Comparison of ENCODE assay signal across 10 mouse cellular contexts in the genomic region with DNA sequence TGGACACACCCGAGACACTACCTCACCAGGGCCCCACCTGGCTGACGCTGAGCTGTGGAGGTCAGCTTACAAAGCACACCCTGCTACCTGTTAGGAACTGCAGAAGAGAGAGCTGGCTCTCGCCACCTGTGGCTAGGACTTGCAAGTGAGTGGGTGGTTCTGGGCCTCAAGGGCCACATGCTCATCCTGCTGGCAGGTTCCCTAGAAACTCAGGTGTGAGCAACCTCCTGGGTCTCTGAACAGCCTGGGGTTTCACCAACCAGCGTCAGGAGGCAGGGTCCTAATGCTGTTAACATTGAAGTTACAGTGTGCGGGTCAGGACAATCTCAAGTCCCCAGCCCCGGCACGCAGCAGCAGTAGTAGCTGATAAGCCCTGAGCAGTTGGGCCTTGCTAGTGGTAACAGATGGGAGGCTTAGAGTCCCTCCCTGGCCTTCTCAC. TPM values are rescaled to one million over a fixed set of nuclear protein-coding genes. Genes with fewer than 3 reads are reported as not detected.
A peak's percentile ranks its signal among the peaks of the same experiment; 100 is the strongest.
DNase-seq lines count a peak whose midpoint lies in the region; ATAC-seq lines count a peak whose summit lies in the region.
"Had no signal": no experiment of that assay in that cellular context is flagged by ENCODE, and none has a peak within 500 bp of the region (broad histone marks: within the 10 kb centered on the region; RNA-seq: fewer than 3 reads in every experiment).

No protein-coding gene starts in this region.

- peak overlapping the region; percentile 46 for H3K4me2 ChIP-seq in heart, embryonic 11.5 days
- no peak overlapping the region for H3K4me2 ChIP-seq in midbrain, embryonic 16.5 days (ENCODE audit: low read length)
- H3K4me2 ChIP-seq in midbrain, embryonic 11.5 days = no peak overlapping the region
- H3K4me2 ChIP-seq in liver, embryonic 12.5 days = peak overlapping the region; percentile 83

- peak overlapping the region; percentile 53; the same call in 1 of the 2 replicates for H3K9ac ChIP-seq in heart, embryonic 11.5 days (ENCODE audit: low read depth, low read length)
- H3K9ac ChIP-seq in midbrain, embryonic 16.5 days (ENCODE audit: low read depth, low read length) = no peak overlapping the region
- no peak overlapping the region for H3K9ac ChIP-seq in midbrain, embryonic 11.5 days (ENCODE audit: low read length)
- peak overlapping the region; percentile 80 for H3K9ac ChIP-seq in liver, embryonic 12.5 days

- peak; percentile 89 for ATAC-seq in heart, embryonic 11.5 days (replicated peaks; ENCODE audit: insufficient number of reproducible peaks, low FRiP score, low TSS enrichment)
- no peak for ATAC-seq in midbrain, embryonic 16.5 days
- no peak for ATAC-seq in midbrain, embryonic 11.5 days (ENCODE audit: low FRiP score)
- ATAC-seq in liver, embryonic 12.5 days = peak; percentile 92

- no peaks in the 10 kb centered on the region for H3K27me3 ChIP-seq in heart, embryonic 11.5 days (ENCODE audit: control insufficient read depth, insufficient read depth, low read length)
- H3K27me3 ChIP-seq in midbrain, embryonic 16.5 days (ENCODE audit: control insufficient read depth, insufficient read depth, low read depth, low read length) = no peaks in the 10 kb centered on the region
- no peaks in the 10 kb centered on the region for H3K27me3 ChIP-seq in midbrain, embryonic 11.5 days (ENCODE audit: control insufficient read depth, insufficient read depth, low read length)
- no peaks in the 10 kb centered on the region for H3K27me3 ChIP-seq in liver, embryonic 12.5 days (replicated peaks)

- no peaks in the 10 kb centered on the region; the same call in 1 of the 2 replicates for H3K36me3 ChIP-seq in heart, embryonic 11.5 days (ENCODE audit: control insufficient read depth, insufficient read depth, low read length)
- no peaks in the 10 kb centered on the region for H3K36me3 ChIP-seq in midbrain, embryonic 16.5 days (ENCODE audit: control insufficient read depth, insufficient read depth, low read length)
- H3K36me3 ChIP-seq in midbrain, embryonic 11.5 days (ENCODE audit: control insufficient read depth, insufficient read depth, low read length) = no peaks in the 10 kb centered on the region
- peaks cover 11% of the 10 kb centered on the region for H3K36me3 ChIP-seq in liver, embryonic 12.5 days

- intact Hi-C loops in heart, postnatal 14 days (cut with DNase I) = no loop called here

- DNase-seq in heart, postnatal 14 days = no peak
- no peak for DNase-seq in midbrain, embryonic 11.5 days (ENCODE audit: low spot score, missing footprints)
- peak; percentile 53 for DNase-seq in yolk sac, embryonic 10.5 days (ENCODE audit: low spot score)
- no peak for DNase-seq in ovary, adult 18-20 months (ENCODE audit: low spot score)
- no peak for DNase-seq in gastrocnemius, postnatal 4 days (ENCODE audit: low spot score in 2 of 2)
- DNase-seq: heart, adult 2 months had no signal

- no peaks in the 10 kb centered on the region for H3K9me3 ChIP-seq in heart, embryonic 11.5 days (replicated peaks; ENCODE audit: control insufficient read depth, low read length)
- H3K9me3 ChIP-seq in midbrain, embryonic 16.5 days (replicated peaks; ENCODE audit: control insufficient read depth, low read length, poor library complexity, severe bottlenecking) = no peaks in the 10 kb centered on the region
- H3K9me3 ChIP-seq in midbrain, embryonic 11.5 days (ENCODE audit: control insufficient read depth, low read length) = no peaks in the 10 kb centered on the region
- H3K9me3 ChIP-seq in liver, embryonic 12.5 days (replicated peaks) = no peaks in the 10 kb centered on the region

- peaks cover 56% of the 10 kb centered on the region for H3K4me1 ChIP-seq in heart, embryonic 11.5 days (ENCODE audit: control insufficient read depth, insufficient read depth, low read length)
- H3K4me1 ChIP-seq in midbrain, embryonic 16.5 days (ENCODE audit: control insufficient read depth, insufficient read depth, low read length) = no peaks in the 10 kb centered on the region; the same call in 1 of the 2 replicates
- H3K4me1 ChIP-seq in midbrain, embryonic 11.5 days (ENCODE audit: control insufficient read depth, insufficient read depth, low read length) = no peaks in the 10 kb centered on the region
- peaks cover 89% of the 10 kb centered on the region for H3K4me1 ChIP-seq in liver, embryonic 12.5 days

- H3K27ac ChIP-seq in heart, embryonic 11.5 days (ENCODE audit: low read depth, low read length) = peak overlapping the region; percentile 89
- peak overlapping the region; percentile 28; the same call in 1 of the 2 replicates for H3K27ac ChIP-seq in midbrain, embryonic 16.5 days (ENCODE audit: low read length)
- H3K27ac ChIP-seq in midbrain, embryonic 11.5 days (ENCODE audit: low read depth, low read length) = no peak overlapping the region
- peak overlapping the region; percentile 100 for H3K27ac ChIP-seq in liver, embryonic 12.5 days
- H3K27ac ChIP-seq: heart, adult 2 months; left cerebral cortex, adult 2 months had no signal

- 27% methylated on average over 7 of the region's 7 CpGs for WGBS in heart, embryonic 11.5 days (ENCODE audit: insufficient replicate concordance)
- 80% methylated on average over 7 of the region's 7 CpGs for WGBS in midbrain, embryonic 16.5 days
- WGBS in midbrain, embryonic 11.5 days = 72% methylated on average over 7 of the region's 7 CpGs
- 12% methylated on average over 7 of the region's 7 CpGs for WGBS in liver, embryonic 12.5 days (ENCODE audit: insufficient replicate concordance)

- H3K4me3 ChIP-seq in heart, embryonic 11.5 days (ENCODE audit: low read depth, low read length) = no peak overlapping the region
- H3K4me3 ChIP-seq in midbrain, embryonic 16.5 days (ENCODE audit: low read depth, low read length) = no peak overlapping the region
- H3K4me3 ChIP-seq in midbrain, embryonic 11.5 days (ENCODE audit: low read depth, low read length) = no peak overlapping the region
- H3K4me3 ChIP-seq in liver, embryonic 12.5 days = peak overlapping the region; percentile 48
- H3K4me3 ChIP-seq: heart, adult 2 months; left cerebral cortex, adult 2 months had no signal

RNA-seq across cellular contexts. Expression of a gene that starts 14.9 kb away (rescaled TPM):
- polyA plus RNA-seq in heart, embryonic 11.5 days (2014; fragmentation: Nextera tagmentation; extraction: Ambion mirVana) = 5.9 and 7.1 TPM in 2 replicates
- total RNA-seq in heart, postnatal 14 days (2021) = 10 to 100 TPM; 15.7 to 16.9 TPM
- 2.7 and 3.6 TPM in 2 replicates for polyA plus RNA-seq in midbrain, embryonic 16.5 days (2015; fragmentation: Nextera tagmentation; extraction: Ambion mirVana)
- polyA plus RNA-seq in midbrain, embryonic 11.5 days (2014; fragmentation: Nextera tagmentation; extraction: Ambion mirVana) = 3.4 and 3.9 TPM in 2 replicates
- 6.9 and 8.0 TPM in 2 replicates for polyA plus RNA-seq in liver, embryonic 12.5 days (2016; fragmentation: Nextera tagmentation; extraction: Ambion mirVana)
- 10 to 100 TPM; 22.0 to 23.3 TPM for total RNA-seq in gastrocnemius, postnatal 4 days (2021)

RNA-seq across cellular contexts. Expression of a gene that starts 55.5 kb away (rescaled TPM):
- polyA plus RNA-seq in heart, embryonic 11.5 days (2014; fragmentation: Nextera tagmentation; extraction: Ambion mirVana) = 0.50 and 0.62 TPM in 2 replicates
- total RNA-seq in heart, postnatal 14 days (2021) = under 1 TPM; 0.17 to 0.31 TPM
- polyA plus RNA-seq in midbrain, embryonic 16.5 days (2015; fragmentation: Nextera tagmentation; extraction: Ambion mirVana) = 8.2 and 9.3 TPM in 2 replicates
- polyA plus RNA-seq in midbrain, embryonic 11.5 days (2014; fragmentation: Nextera tagmentation; extraction: Ambion mirVana) = 3.4 and 3.8 TPM in 2 replicates
- 0.08 and 0.20 TPM in 2 replicates for polyA plus RNA-seq in liver, embryonic 12.5 days (2016; fragmentation: Nextera tagmentation; extraction: Ambion mirVana)
- total RNA-seq in gastrocnemius, postnatal 4 days (2021) = under 1 TPM; 0.54 to 0.81 TPM

Comparison
In these comparisons a context has a peak if more than half of its experiments do, and no peak if none do; other contexts are left out.
1. ATAC-seq: peak in heart, embryonic 11.5 days (single experiment) and liver, embryonic 12.5 days (single experiment); none in midbrain, embryonic 16.5 days (single experiment) and midbrain, embryonic 11.5 days (single experiment).
2. H3K4me2 ChIP-seq: peak in heart, embryonic 11.5 days (single experiment) and liver, embryonic 12.5 days (single experiment); none in midbrain, embryonic 16.5 days (single experiment) and midbrain, embryonic 11.5 days (single experiment).
3. H3K9ac ChIP-seq: peak in heart, embryonic 11.5 days (single experiment) and liver, embryonic 12.5 days (single experiment); none in midbrain, embryonic 16.5 days (single experiment) and midbrain, embryonic 11.5 days (single experiment).